Mouse (Mus musculus) urinary bladder, postnatal 10 days (tissue): Measurements from ENCODE around the gene Gm28827.
"Not testable (repeated sequence)": the region's sequence is repeated elsewhere in the genome, so short reads cannot be mapped to it uniquely, and the experiment has no call there.

Experiments
- DNase-seq: peaks from one replicate; pipeline ENCODE4 v3.0.0; 2022; ENCODE audit warnings: low spot score

Gm28827 gene

DNA sequence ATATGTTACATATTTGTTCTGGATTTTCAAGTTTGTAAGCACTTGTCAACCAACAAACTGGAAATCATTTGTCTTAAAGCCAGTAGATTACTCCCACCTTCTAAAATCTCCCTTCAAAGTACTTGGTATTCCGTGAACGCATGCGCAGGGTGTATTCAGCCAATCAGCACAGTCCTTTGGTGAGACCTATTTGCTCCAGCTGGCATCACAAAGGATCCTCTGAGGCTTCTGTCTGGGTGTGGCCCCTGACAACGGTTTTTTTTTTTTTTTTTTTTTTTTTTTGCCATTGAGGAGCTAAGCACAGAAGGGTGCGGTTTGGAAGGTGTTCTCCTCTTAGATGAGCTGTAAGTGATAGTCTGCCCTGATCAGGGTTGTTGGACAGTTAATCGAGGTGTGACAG, at the start of gene Gm28827:
TSS of gene Gm28827 (plus strand) at position 301 of the 400 bp plus-strand sequence.
- not testable (repeated sequence) for DNase-seq
